Mouse (Mus musculus) liver, adult 2 months (tissue): ENCODE data around the gene Sema4b.

ENCODE experiments used
- CTCF ChIP-seq: fragments of 200-500 bp; IDR thresholded peaks from 2 replicates; pipeline ENCODE4 v1.5.1; 2011; ENCODE audit warnings: low read depth, low read length, control low read depth
- POLR2A ChIP-seq: fragments of 200-500 bp; IDR thresholded peaks from 2 replicates; pipeline ENCODE4 v1.6.1; 2011; ENCODE audit warnings: low read length, control low read depth; ENCODE audit not compliant: insufficient read depth; ENCODE audit errors: extremely low read depth

DNA sequence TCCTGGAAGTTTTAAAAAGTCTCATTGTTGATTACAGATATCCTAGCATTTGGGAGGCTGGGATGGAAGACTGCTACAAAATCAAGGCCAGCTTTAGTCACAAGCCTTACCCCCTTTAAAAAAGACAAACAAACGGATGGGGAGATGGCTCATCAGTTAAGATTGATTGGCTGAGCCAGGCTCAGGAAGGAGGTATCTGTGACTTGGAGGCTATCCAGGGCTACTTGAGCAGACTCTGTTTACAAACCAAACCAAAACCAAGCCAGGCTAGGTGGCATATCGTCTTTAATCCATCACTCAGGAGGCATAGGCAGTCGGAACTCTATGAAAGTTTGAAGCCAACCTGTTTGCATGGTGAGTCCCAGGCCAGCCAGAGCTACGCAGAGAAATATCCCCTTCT is 55.0 kb downstream of the Sema4b start:
- TF ChIP-seq CTCF (no peak), POLR2A (no peak)
